Mouse (Mus musculus): Measurements from ENCODE around the gene Man1a2. TPM values are rescaled to one million over a fixed set of nuclear protein-coding genes. Genes with fewer than 3 reads are reported as not detected.
A peak's percentile ranks its signal among the peaks of the same experiment; 100 is the strongest.

The Man1a2 gene
- polyA plus RNA-seq, 1 experiment from 2014 or later, result 48.6 TPM

DNA sequence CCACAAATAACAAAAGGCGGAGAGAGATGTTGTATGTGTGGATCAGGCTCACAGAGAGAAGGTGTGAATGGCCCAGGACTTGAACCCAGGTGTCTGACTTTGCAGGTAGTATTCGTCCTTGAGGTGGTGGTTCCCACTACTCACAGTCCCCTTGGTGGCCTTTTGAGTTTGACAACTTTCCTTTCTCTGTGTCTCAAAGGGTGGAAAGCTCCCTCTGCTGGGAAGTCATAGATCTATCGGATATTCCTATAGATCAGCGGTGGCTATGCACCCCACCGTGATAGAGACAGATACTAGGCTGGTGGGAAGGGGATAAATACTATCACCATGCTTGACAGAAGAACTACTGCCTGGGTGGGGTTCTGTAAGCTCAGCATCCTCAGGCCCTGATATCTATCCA lies 130.5 kb downstream of the Man1a2 start:
- H3K4me3 ChIP-seq (ENCODE audit: low read length), result no peak overlapping the region
- 37% methylated on average over 5 of the region's 5 CpGs for WGBS
- H3K27ac ChIP-seq (ENCODE audit: low read length), result no peak overlapping the region
- H3K36me3 ChIP-seq (ENCODE audit: control insufficient read depth, insufficient read depth, low read length), result no peaks in the 10 kb centered on the region
- no peaks in the 10 kb centered on the region for H3K9me3 ChIP-seq (ENCODE audit: control insufficient read depth, low read length)
- no peak overlapping the region for H3K9ac ChIP-seq (ENCODE audit: low read length)
- H3K27me3 ChIP-seq (ENCODE audit: control insufficient read depth, insufficient read depth, low read depth, low read length), result no peaks in the 10 kb centered on the region
- H3K4me1 ChIP-seq (replicated peaks; ENCODE audit: control insufficient read depth, insufficient read depth, low read length), result no peaks in the 10 kb centered on the region
- H3K4me2 ChIP-seq (ENCODE audit: low read depth, low read length), result no peak overlapping the region
- 0 out of 2 replicates have a peak, but pooled peaks have one; percentile 34 for ATAC-seq (ENCODE audit: low read depth)

DNA sequence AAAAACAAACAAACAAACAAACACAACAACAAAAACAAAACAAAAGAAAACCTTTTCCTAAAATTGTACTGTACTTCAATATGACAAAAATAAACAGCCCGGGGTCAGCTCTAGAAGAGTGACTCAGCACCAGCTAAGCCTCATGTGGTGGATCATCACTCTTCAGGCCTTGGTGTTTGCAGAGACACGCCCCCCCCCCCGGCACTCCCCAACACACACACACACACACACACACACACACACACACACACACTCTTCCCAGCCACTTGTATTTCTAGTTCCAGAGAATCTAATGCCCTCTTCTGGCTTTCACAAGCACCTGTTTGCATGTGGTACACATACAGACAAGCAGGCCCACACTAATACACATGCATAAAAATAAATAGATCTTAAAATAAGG lies 133.1 kb downstream of the Man1a2 start:
- no peak for ATAC-seq (ENCODE audit: low read depth)

DNA sequence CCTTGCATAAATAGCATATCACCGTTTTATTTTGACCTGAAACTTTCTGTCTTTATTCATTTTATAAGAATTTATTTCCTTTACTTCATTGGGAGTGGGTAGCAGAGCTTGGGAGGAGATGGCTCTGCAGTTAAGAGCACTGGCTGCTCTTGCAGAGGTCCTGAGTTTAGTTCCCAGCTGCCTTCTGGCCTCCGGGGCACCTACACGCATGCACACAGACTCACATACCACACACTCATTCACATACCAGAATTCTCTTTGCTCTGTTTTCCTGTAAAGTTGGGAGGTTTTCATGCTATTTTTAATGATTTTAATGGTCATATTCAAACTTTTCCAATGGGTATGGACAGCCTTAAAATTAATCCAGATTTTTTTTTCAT lies 137.4 kb downstream of the Man1a2 start:
- H3K9me3 ChIP-seq (ENCODE audit: control insufficient read depth, low read length), result no peaks in the 10 kb centered on the region
- no peaks in the 10 kb centered on the region for H3K4me1 ChIP-seq (replicated peaks; ENCODE audit: control insufficient read depth, insufficient read depth, low read length)
- 54% methylated on average over 3 of the region's 3 CpGs for WGBS
- H3K9ac ChIP-seq (ENCODE audit: low read length), result no peak overlapping the region
- H3K36me3 ChIP-seq (ENCODE audit: control insufficient read depth, insufficient read depth, low read length), result no peaks in the 10 kb centered on the region
- H3K4me2 ChIP-seq (ENCODE audit: low read depth, low read length), result no peak overlapping the region
- H3K27ac ChIP-seq (ENCODE audit: low read length), result no peak overlapping the region
- H3K4me3 ChIP-seq (ENCODE audit: low read length), result no peak overlapping the region
- H3K27me3 ChIP-seq (ENCODE audit: control insufficient read depth, insufficient read depth, low read depth, low read length), result no peaks in the 10 kb centered on the region
- ATAC-seq (ENCODE audit: low read depth), result no peak

More for the DNA sequence above, 133.1 kb downstream of the Man1a2 start:
- no peak overlapping the region for H3K4me2 ChIP-seq (ENCODE audit: low read depth, low read length)
- no peak overlapping the region for H3K27ac ChIP-seq (ENCODE audit: low read length)
- H3K9ac ChIP-seq (ENCODE audit: low read length), result no peak overlapping the region
- no peaks in the 10 kb centered on the region for H3K27me3 ChIP-seq (ENCODE audit: control insufficient read depth, insufficient read depth, low read depth, low read length)
- 61% methylated on average over 2 of the region's 3 CpGs for WGBS
- H3K9me3 ChIP-seq (ENCODE audit: control insufficient read depth, low read length), result no peaks in the 10 kb centered on the region
- no peak overlapping the region for H3K4me3 ChIP-seq (ENCODE audit: low read length)
- no peaks in the 10 kb centered on the region for H3K36me3 ChIP-seq (ENCODE audit: control insufficient read depth, insufficient read depth, low read length)
- no peaks in the 10 kb centered on the region for H3K4me1 ChIP-seq (replicated peaks; ENCODE audit: control insufficient read depth, insufficient read depth, low read length)

DNA sequence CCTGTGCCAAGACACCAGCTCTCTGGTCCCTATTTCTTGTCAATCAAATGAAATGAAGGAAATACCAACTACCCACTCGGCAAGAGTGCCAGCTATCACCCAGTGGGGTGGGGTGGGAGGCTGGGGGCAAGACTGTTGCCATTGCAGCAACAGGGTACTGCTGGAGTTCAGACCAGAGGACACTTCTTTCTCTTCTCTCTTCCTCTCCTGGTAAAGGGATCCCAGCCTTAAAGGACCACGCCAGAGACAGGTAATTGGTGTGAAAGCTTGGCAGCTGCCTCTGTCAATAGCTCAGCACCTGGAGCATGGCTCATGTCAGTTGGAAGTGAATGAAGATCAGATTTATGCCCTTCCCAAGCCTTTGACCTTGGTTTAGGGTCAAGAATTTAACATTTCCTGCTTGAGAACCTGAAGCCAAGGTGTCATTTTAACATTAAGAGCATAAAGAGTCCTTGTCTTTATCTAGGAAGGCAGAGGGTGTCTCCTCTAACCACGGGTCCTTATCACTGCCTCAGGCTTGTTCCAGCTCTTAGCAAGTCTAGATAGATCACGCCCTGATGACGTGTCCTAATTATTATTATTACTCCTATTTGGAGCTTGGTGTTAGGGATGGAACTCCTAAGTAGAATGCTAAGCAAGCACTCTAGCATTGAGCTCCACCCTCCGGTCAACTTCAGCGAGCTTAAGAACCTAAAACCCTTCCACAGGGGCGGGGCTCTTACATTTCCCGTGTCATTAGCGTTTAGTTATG lies 138.0 kb downstream of the Man1a2 start:
- 63% methylated on average over 10 of the region's 10 CpGs for WGBS
- no peaks in the 10 kb centered on the region for H3K27me3 ChIP-seq (ENCODE audit: control insufficient read depth, insufficient read depth, low read depth, low read length)
- ATAC-seq (ENCODE audit: low read depth), result no peak

DNA sequence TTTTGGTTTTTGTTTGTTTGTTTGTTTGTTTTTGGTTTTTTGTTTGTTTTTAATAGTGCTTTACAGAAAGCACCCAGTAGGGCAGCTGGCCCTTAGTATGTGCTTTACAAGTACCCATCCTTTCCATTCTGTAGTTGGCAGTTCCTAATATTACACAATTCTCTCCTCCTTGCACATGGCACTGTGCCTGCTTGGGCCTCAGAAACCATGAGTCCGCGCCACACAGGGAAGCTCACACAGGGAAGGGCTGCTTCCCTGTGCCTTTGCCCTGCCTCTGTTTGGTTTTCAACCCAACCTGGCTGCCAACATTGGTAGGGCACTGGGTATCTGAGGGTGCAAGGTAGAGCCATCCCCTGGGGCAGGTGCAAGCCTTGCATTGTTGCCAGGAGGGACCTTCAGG lies 148.6 kb downstream of the Man1a2 start:
- H3K4me2 ChIP-seq (ENCODE audit: low read depth, low read length), result no peak overlapping the region
- H3K9ac ChIP-seq (ENCODE audit: low read length), result no peak overlapping the region
- no peak overlapping the region for H3K27ac ChIP-seq (ENCODE audit: low read length)
- H3K36me3 ChIP-seq (ENCODE audit: control insufficient read depth, insufficient read depth, low read length), result no peaks in the 10 kb centered on the region
- H3K4me1 ChIP-seq (replicated peaks; ENCODE audit: control insufficient read depth, insufficient read depth, low read length), result no peaks in the 10 kb centered on the region
- H3K4me3 ChIP-seq (ENCODE audit: low read length), result no peak overlapping the region
- H3K9me3 ChIP-seq (ENCODE audit: control insufficient read depth, low read length), result no peaks in the 10 kb centered on the region
- H3K27me3 ChIP-seq (ENCODE audit: control insufficient read depth, insufficient read depth, low read depth, low read length), result no peaks in the 10 kb centered on the region
- ATAC-seq (ENCODE audit: low read depth), result no peak
- 87% methylated on average over 2 of the region's 2 CpGs for WGBS

More for the DNA sequence above, 138.0 kb downstream of the Man1a2 start:
- Histone ChIP-seq H3K4me1 (replicated peaks; ENCODE audit: control insufficient read depth, insufficient read depth, low read length) (no peaks in the 10 kb centered on the region), H3K27ac (ENCODE audit: low read length) (no peak overlapping the region), H3K9me3 (ENCODE audit: control insufficient read depth, low read length) (no peaks in the 10 kb centered on the region), H3K4me3 (ENCODE audit: low read length) (no peak overlapping the region), H3K36me3 (ENCODE audit: control insufficient read depth, insufficient read depth, low read length) (no peaks in the 10 kb centered on the region), H3K9ac (ENCODE audit: low read length) (no peak overlapping the region), H3K4me2 (ENCODE audit: low read depth, low read length) (no peak overlapping the region)

DNA sequence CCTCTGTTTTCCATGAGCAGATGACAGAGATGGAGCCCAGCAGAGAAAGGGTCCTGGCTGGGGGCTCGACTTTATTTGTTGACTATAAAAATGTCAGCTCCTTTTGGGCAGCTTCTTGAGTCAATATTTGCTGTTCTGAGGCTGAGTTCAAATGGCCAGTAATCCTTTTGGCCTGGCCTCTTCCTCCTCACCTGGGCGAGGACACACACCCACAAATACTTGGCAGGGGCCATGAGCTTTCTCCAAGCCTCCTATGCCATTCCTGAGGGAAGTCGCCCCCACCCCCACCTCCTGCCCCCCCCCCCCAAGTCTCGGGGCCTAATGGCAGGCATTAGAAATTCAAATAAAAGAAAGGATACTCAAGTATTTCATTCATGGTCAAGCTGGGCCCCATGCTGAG lies 149.4 kb downstream of the Man1a2 start:
- Histone ChIP-seq H3K9me3 (ENCODE audit: control insufficient read depth, low read length) (no peaks in the 10 kb centered on the region), H3K27me3 (ENCODE audit: control insufficient read depth, insufficient read depth, low read depth, low read length) (no peaks in the 10 kb centered on the region), H3K36me3 (ENCODE audit: control insufficient read depth, insufficient read depth, low read length) (no peaks in the 10 kb centered on the region), H3K27ac (ENCODE audit: low read length) (no peak overlapping the region), H3K4me2 (ENCODE audit: low read depth, low read length) (no peak overlapping the region), H3K9ac (ENCODE audit: low read length) (no peak overlapping the region), H3K4me1 (replicated peaks; ENCODE audit: control insufficient read depth, insufficient read depth, low read length) (no peaks in the 10 kb centered on the region), H3K4me3 (ENCODE audit: low read length) (no peak overlapping the region)
- ATAC-seq (ENCODE audit: low read depth), result 0 out of 2 replicates have a peak, but pooled peaks have one; percentile 31
- WGBS, result 40% methylated on average over 4 of the region's 4 CpGs

DNA sequence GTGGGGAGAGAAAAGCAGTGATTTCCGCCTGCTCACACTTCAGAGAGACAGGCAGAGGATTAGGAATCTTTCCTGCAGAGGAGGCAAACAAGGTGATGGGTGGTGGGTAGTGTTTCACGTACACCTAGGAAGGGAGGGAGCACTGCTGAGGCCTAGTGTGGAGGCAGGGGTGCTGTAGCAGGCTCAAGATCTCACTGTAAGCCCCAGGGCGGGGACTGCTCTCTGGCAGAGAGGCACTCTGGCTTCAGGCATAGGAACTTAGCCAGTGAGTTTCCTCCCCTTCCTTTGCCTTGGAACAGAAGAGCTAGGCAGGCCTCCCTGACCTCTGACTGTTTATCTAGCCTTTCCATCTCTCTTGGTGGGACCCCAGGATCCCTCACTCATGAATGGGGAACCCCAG lies 150.0 kb downstream of the Man1a2 start:
- no peaks in the 10 kb centered on the region for H3K4me1 ChIP-seq (replicated peaks; ENCODE audit: control insufficient read depth, insufficient read depth, low read length)
- ATAC-seq (ENCODE audit: low read depth), result peak; percentile 68; the same call in 1 of the 2 replicates
- H3K27me3 ChIP-seq (ENCODE audit: control insufficient read depth, insufficient read depth, low read depth, low read length), result no peaks in the 10 kb centered on the region
- no peak overlapping the region for H3K4me2 ChIP-seq (ENCODE audit: low read depth, low read length)
- H3K9me3 ChIP-seq (ENCODE audit: control insufficient read depth, low read length), result no peaks in the 10 kb centered on the region
- no peak overlapping the region for H3K4me3 ChIP-seq (ENCODE audit: low read length)
- peak overlapping the region; percentile 34; the same call in 1 of the 2 replicates for H3K27ac ChIP-seq (ENCODE audit: low read length)
- H3K9ac ChIP-seq (ENCODE audit: low read length), result no peak overlapping the region
- H3K36me3 ChIP-seq (ENCODE audit: control insufficient read depth, insufficient read depth, low read length), result no peaks in the 10 kb centered on the region
- WGBS, result 37% methylated on average over 3 of the region's 3 CpGs

DNA sequence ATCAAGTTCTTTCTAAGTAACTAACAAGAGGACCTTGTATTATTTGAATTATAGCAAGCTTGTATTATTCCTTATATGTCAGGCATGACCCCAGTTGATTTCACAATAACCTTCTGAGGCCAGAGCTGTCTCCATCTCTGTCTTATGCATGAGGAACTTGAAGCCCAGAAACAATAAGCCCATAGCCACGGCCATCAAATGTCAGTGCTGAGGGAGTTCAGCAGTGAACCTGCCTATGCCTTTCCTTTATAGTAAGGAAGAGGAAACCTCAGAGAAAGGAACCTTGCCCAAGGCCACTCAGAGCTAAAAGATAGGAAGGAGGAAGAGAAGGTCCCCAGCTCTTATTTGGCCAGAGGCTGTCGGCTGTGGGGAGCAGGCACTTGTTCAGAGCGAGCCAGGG lies 150.9 kb downstream of the Man1a2 start:
- H3K4me3 ChIP-seq (ENCODE audit: low read length), result no peak overlapping the region
- H3K27me3 ChIP-seq (ENCODE audit: control insufficient read depth, insufficient read depth, low read depth, low read length), result no peaks in the 10 kb centered on the region
- H3K27ac ChIP-seq (ENCODE audit: low read length), result no peak overlapping the region
- WGBS, result 71% methylated on average over 3 of the region's 3 CpGs
- H3K9me3 ChIP-seq (ENCODE audit: control insufficient read depth, low read length), result no peaks in the 10 kb centered on the region
- H3K9ac ChIP-seq (ENCODE audit: low read length), result no peak overlapping the region
- H3K4me1 ChIP-seq (replicated peaks; ENCODE audit: control insufficient read depth, insufficient read depth, low read length), result no peaks in the 10 kb centered on the region
- ATAC-seq (ENCODE audit: low read depth), result no peak
- no peaks in the 10 kb centered on the region for H3K36me3 ChIP-seq (ENCODE audit: control insufficient read depth, insufficient read depth, low read length)
- H3K4me2 ChIP-seq (ENCODE audit: low read depth, low read length), result no peak overlapping the region

DNA sequence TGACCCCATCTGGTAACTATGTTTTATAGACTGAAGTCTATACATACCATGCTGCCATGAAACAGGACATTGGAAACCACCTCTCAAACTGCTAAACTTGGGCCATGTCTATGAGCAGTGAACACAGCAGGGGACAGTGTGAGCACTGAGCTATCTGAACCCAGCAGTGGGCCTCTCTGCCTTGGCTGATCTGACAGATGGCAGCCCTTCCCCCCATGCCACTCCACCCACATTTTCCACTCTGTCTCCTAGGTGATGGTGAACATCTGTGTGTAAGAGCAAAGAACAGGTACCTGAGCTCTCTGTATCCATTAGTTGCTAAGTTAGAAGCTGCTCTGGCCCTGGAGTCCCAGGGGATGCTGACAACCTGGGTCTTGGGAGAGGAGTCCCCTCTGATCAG lies 151.9 kb downstream of the Man1a2 start:
- Histone ChIP-seq H3K9ac (ENCODE audit: low read length) (no peak overlapping the region), H3K4me2 (ENCODE audit: low read depth, low read length) (no peak overlapping the region), H3K4me1 (replicated peaks; ENCODE audit: control insufficient read depth, insufficient read depth, low read length) (no peaks in the 10 kb centered on the region), H3K27me3 (ENCODE audit: control insufficient read depth, insufficient read depth, low read depth, low read length) (no peaks in the 10 kb centered on the region), H3K27ac (ENCODE audit: low read length) (no peak overlapping the region), H3K36me3 (ENCODE audit: control insufficient read depth, insufficient read depth, low read length) (no peaks in the 10 kb centered on the region), H3K4me3 (ENCODE audit: low read length) (no peak overlapping the region), H3K9me3 (ENCODE audit: control insufficient read depth, low read length) (no peaks in the 10 kb centered on the region)
- ATAC-seq (ENCODE audit: low read depth), result no peak

Data from lung, embryonic 16.5 days (tissue).